Mouse (Mus musculus): Measurements from ENCODE around the gene Prkar1b.

The Prkar1b gene

GRCm38 (mm10) chr5:139007141-139007775 lies 142.5 kb downstream of the Prkar1b start:
- DNase-seq (ENCODE audit: low spot score in 2 of 2): peak in 1 of 2 experiments; percentile 34

- DNase-seq (ENCODE audit: low spot score in 2 of 2): no peak
Observed at GRCm38 (mm10) chr5:139004588-139004987, 145.2 kb downstream of the Prkar1b start.

DNA sequence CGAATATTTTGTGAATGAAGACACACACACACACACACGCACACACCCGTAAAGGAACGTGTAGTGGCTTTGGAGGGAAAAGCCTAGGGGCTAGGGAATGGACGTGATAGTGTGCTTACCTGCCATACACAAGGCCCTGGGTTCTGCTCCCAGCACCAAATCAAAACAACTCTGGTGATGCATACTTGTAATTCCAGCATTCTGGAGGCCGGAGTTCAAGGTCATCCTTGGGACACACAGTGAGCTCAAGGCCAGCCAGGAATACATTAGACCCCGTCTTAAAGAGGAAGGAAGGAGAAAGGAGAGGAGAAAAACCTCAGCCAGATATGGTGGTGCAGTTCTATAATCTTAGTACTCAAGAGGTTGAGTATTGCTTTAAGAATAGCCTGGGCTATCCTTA lies 150.1 kb downstream of the Prkar1b start:
- DNase-seq (ENCODE audit: low spot score in 2 of 2): no peak

GRCm38 (mm10) chr5:138997936-138998580 lies 151.7 kb downstream of the Prkar1b start:
- no peak for DNase-seq (ENCODE audit: low spot score in 2 of 2)

- DNase-seq (ENCODE audit: low spot score in 2 of 2): peak; percentile 37 to 49
Observed at GRCm38 (mm10) chr5:138997171-138997788, 152.5 kb downstream of the Prkar1b start, which contains the start of gene Pdgfa. Gene Pdgfa (minus strand): TSS chr5:138997370.

- peak in 1 of 2 experiments; percentile 21 for DNase-seq (ENCODE audit: low spot score in 2 of 2)
Observed at GRCm38 (mm10) chr5:138996322-138997073, 153.3 kb downstream of the Prkar1b start.

GRCm38 (mm10) chr5:138995721-138996311 lies 154.0 kb downstream of the Prkar1b start:
- DNase-seq (ENCODE audit: low spot score in 2 of 2): peak; percentile 59 to 75

DNA sequence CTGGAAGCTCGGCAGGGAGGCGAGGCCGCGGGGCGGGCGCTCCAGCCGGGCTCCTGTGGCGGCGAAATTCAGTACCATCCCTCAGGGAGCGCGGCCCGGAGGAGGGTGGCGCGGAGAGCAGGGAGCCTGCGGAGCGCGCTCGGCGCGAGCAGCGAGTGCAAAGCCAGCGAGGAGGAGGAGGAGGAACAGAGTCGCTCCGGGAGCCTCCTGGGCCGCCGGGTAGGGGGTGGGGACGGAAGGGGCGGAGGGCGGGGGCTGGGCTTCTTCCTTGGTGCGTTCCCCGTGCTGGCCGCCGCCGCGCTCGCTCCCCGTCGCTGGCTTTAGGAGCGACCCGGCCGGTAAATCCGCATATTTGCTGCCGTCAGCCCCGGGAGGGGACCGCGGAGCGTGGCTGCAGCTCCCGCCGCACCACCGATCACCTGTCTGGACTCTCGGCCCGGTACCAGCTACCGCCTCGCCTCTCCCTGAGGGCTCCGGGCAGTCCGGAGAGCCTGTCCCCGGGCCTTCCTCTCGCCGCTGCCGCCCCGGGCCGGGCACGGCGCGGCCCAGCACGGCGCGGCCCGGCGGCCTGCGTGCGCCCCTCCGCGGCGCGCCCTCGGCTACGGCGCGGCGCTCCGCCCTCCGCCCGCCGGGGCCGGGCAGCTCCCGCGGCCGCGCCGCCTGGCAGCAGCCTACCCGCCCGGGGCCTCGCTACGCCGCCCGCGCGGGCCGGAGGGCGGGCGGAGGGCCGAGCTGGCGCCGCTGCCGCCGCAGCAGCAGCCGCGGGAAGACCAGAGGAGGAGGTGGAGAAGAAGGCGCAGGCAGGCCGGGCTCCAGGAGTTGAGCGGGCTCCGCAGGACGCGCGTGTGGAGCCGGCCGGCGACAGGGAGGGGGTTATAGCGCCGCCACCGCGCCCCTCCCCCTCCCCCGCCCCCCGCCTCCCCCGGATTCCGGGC lies 154.7 kb downstream of the Prkar1b start:
- peak; percentile 75 to 79 for DNase-seq (ENCODE audit: low spot score in 2 of 2)

GRCm38 (mm10) chr5:138994108-138994785 lies 155.6 kb downstream of the Prkar1b start:
- peak in 1 of 2 experiments; percentile 51 for DNase-seq (ENCODE audit: low spot score in 2 of 2)

- peak in 1 of 2 experiments; percentile 43 for DNase-seq (ENCODE audit: low spot score in 2 of 2)
Observed at GRCm38 (mm10) chr5:138993371-138994107, 156.3 kb downstream of the Prkar1b start.

DNA sequence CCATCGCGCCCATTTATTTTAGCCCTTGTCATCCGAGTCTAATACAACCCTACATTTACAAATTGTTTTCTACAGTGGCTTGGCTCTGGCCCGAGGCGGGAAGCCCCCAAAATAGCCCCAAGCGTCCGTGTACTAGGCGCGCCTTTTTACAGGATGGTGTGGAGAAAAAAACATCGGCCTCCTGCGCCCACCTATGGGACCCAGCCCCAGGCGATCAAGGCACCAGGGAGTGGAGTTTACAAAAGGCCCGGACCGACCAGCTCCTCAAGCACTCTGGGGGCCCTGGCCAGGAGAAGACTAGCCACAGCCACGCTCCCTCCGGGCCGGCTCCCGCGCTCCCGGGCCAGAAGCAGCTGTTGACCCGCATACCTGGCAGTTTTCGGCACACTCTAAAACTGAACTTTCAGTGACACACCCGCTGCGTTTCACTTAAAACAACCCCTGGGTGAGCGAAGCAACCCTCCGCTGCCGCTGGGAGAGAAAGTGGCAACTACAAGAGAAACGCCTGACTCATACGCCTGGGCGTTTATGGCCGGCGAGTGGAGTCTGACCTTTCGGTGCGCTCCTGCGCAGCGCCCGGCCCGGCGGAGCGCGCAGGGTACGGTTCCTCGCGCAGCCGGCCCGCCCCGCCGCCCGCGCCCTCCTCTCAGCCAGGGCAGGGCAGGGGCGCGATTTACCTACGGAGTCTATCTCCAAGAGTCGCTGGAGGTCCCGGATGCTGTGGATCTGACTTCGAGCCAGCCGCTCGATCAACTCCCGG lies 157.0 kb downstream of the Prkar1b start:
- peak in 1 of 2 experiments; percentile 37 for DNase-seq (ENCODE audit: low spot score in 2 of 2)

DNA sequence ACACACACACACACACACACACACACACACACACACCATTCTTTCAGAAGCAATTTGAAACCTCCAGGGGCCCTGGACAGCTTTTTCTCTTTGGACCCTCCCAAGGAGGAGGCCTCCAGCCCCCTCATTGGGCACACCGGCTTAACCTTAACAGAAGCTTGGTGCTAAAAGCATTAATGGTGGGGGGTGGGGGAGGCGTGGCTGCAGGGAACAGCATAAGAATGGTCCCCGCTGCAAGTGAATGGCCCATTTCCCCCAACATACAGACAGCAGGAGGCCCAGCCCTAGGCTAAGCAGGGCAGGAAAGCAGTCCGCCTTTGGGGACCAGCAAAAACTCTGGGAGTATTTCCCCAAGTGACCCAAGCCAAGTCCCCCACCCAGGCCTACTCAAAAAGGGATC lies 158.1 kb downstream of the Prkar1b start:
- DNase-seq (ENCODE audit: low spot score in 2 of 2): no peak

DNA sequence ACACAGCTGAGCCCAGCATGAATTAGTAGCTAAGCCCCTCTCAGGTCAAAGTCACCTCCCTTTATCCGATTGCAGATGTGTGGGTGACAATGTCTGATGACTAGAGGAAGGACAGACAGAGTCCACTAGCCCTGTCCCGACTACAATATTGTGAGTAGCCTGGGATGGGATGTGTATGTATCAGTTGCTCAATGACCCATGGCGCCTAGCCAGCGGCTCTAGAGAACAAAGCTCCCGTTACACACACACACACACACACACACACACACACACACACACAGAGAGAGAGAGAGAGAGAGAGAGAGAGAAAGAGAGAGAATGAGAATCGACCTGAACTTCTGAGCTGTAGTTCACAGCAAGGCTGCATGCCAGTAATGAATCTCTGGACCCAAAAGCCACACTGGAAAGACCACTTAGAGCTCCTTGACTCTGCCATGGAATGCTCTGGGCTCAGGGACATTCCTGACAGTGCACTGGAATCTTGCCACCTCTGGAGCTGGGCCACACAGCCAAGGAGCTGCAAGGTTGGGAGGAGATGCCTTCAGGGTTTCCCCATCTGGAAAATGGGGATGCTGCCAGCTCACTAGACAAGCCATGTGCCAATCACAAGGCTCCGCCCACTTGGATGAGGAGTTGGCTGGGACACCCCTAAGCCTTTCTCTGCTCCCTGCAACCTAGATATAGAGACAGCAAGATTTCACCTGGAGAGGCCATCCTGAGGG lies 159.0 kb downstream of the Prkar1b start:
- DNase-seq (ENCODE audit: low spot score in 2 of 2): no peak

- no peak for DNase-seq (ENCODE audit: low spot score in 2 of 2)
Observed at GRCm38 (mm10) chr5:138989567-138989966, 160.2 kb downstream of the Prkar1b start.

DNA sequence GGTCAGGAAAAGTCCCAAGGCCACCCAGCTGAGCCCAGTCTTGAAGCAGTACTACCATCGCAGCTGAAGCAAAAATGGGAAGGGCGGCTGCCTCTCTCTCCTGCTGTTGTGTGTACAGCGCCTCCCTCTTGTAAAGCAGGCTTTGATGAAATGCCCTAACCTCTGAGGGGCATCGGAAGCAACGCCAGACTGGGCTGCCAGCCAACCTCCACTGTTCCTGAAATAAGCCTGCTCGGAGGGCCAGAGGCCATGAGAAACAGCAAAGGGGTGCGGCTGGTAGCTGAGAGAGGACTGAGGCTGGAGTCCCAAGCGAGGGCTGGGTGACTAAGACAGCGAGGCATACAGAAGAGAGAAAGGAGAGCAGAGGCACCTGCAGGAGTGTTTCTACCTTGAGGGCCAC lies 161.0 kb downstream of the Prkar1b start:
- peak; percentile 51 to 55 for DNase-seq (ENCODE audit: low spot score in 2 of 2)

DNA sequence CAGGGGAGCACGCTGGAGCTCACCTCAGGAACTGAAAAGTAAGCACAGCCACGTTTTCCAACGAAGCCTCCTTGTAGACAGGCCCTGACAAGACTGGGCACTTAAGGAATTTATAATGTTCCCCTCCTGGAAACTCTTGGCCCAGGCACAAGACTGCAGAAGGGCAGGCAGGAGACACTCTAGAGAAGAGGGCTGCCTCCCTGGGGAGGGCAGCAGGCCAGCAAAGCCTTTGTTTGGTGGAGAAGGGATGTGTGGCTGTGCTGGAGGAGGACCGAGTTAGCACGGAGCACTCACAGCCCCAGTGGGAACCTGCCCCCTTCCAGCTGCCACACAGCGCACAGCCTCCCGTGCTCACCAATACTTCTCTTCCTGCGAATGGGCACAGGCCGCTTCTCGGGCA lies 161.8 kb downstream of the Prkar1b start:
- no peak for DNase-seq (ENCODE audit: low spot score in 2 of 2)

GRCm38 (mm10) chr5:138981921-138982320 lies 167.9 kb downstream of the Prkar1b start:
- no peak for DNase-seq (ENCODE audit: low spot score in 2 of 2)

DNA sequence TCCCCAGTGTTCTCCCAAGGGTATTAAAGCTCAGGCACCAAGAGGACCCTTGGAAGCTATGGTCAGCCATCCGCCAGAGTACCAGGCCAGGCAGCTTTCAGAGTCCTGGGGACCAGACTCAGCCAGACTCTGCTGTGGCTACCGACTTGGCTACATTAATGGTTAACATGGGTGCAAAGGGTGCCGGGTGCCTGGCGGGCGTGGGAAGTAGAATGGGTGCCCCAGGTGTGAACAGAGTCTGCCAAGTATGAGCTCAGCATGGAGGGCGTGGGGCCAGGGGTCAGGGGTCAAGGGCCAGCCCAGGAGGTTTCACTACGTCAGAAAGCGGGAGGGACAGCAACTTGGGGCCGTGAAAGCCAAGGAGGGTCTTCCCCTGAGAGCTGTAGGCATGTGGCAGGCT lies 169.2 kb downstream of the Prkar1b start:
- no peak for DNase-seq (ENCODE audit: low spot score in 2 of 2)
